Mouse (Mus musculus): ENCODE measurements around the gene Slc24a4.

GRCm38 (mm10) chr12:102206471-102206870, 77.9 kb downstream of the Slc24a4 start:
- no peak for TF ChIP-seq POLR2A (IDR thresholded peaks at IDR 0.05; ENCODE audit: borderline replicate concordance, low read depth, low read length)
- no peak for TF ChIP-seq CTCF (IDR thresholded peaks at IDR 0.05; ENCODE audit: low read depth, low read length)
